Mouse (Mus musculus): ENCODE results near the gene Gars. TPM values are rescaled to one million over a fixed set of nuclear protein-coding genes. Genes with fewer than 3 reads are reported as not detected.

The Gars gene
- total RNA-seq, 4 experiments from 2014 or later: 138 to 142 (median 140) TPM

DNA sequence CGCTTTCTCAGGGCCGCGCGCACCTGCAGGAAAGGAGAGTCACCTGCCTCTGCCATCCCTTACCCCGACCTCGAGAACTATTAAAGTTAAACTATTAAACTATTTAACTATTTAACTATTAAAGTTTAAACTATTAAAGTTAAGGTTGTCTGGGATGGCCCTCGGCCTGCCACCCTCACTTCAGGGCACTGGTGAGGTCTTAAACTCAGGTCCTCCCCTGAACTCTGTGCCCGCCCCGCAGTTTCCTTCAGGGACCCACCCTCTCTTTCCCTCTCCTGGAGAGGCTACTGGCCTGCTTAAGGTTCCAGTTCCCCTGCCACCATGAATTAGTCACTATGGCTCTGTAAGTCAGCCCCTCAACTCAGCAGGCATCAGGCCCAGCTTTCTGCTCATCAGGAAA, 53.6 kb downstream of the Gars start:
- DNase-seq (ENCODE audit: low spot score in 2 of 2): no peak

DNA sequence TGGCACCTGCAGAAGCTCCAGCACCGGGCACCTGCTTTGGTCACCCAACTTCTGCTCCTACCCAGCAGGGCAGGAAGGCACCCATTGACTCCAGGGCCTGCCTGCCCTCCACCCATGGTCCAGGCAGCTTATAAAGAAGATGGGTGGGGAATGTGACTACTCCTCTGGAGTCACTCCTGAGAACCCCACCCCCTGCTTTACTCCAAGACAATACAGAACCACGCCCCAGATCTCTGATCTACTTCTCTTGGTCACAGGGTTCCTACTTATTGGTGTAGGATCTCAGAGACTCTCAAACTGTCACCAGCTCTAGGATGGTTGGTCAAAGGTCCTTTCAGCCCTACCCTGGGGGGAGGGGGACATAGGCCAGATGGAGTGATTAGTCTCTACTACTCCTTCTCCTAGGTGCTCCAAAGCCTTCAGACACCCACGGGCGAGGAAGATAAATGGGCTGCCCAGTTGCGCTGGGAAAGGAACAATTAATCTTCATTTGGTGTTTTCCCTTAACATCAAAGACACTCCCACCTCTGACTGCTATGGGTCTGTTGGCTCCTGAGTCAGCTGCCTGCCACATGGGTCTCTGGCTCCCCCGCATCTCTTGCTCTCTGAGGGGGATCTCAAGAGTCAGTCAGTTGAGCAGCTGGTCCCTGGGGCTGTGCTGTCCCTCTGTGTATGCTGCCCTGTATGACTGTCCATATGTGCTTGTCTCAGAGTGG, 55.8 kb downstream of the Gars start:
- DNase-seq (ENCODE audit: low spot score in 2 of 2): no peak

DNA sequence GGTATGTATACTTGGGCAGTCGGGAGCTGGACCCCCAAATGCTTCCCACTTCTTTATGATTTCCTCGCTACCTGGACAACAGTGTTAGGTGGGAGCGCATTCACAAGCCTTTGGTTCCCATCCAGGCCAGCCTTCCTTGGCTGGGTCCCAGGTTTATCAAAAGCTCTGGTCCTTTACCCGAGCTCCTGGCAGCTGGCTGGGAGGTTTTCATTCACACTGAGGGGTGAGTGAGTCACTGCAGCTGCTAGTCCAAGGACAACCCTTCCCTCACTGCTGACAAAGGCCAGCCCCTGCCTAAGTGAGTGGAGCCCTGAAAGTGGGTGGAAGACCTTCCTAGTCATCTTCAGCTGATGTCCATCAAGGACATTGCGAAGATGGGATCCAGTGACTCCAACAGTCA, 60.2 kb downstream of the Gars start:
- peak; percentile 14 to 46 for DNase-seq (ENCODE audit: low spot score in 2 of 2)

DNA sequence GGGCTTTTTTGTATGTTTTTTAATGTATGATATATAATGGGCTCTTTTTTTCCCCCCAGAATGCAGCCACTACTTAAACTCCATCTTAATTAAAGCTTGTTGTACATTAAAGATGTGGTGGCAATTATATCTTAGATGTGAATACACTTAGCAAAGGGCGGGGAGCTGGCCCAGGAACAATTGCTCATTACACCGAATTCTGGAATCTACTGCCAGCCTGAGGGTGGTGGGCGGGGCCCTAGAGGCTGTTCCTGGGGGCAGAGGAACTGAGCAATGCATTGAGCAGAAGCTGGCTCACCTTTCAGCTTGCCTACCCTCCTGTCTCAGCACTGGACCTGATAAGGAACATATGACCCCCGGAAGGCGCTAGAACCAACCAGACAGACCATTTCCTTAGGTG, 60.8 kb downstream of the Gars start:
- DNase-seq (ENCODE audit: low spot score in 2 of 2): no peak

DNA sequence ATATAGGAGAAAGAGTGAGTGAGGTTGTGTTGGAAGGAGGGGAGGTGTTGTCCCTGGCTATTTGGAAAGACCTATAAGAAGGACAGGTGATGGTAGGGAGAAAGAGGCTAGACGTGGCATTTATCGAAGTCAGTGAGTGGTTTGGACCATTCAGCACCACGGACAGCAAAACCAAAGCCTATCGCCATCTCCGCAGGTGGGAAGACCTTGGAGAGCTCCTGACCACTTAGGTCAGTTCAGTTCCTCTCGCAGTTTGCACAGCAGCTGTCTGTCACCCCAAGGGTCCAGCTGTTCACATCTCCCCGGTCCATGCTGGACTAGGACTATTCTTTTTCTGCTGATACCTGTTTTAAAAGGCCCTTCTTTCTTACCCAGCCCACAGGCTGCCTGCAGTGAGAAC, 70.6 kb downstream of the Gars start:
- DNase-seq (ENCODE audit: low spot score in 2 of 2): no peak

DNA sequence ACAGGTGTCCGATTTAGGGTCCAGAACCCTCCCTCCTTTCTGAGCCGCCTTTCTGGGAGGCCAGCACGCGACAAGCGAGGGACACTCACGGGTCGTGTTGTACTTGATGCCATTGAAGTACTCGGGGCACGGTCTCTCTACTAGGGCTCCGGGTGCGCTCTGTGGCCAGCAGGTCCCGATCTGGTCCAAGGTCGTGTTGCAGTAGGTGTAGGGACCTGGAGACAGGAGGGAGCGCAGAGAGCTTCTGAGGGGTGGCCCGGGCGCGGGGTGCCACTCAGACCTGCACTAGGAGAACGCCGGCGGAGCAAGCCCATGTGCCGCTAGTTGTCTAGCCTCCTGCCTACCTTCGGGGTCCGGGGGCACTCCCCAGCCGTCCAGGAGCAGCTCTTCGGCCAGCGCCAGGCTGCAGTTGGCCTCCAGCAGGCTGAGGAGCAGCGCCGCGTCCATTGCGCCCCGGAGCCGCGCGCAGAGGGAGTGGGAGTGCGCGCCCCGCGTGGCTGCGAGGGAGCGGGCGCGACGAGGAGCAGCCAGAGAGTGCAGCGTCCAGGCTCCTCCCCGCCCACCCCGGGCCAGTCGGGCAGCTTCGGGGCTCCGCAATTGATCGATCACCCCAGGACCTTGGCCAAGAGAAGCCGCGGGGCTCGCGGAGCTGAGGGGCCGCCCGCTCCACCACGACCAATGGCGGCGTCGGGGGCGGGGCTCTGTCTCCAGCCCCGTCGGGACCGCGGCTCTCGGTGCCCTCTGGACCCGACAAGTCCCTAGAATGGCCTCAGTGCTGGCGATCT, 79.7 kb downstream of the Gars start:
- DNase-seq (ENCODE audit: low spot score in 2 of 2): no peak

DNA sequence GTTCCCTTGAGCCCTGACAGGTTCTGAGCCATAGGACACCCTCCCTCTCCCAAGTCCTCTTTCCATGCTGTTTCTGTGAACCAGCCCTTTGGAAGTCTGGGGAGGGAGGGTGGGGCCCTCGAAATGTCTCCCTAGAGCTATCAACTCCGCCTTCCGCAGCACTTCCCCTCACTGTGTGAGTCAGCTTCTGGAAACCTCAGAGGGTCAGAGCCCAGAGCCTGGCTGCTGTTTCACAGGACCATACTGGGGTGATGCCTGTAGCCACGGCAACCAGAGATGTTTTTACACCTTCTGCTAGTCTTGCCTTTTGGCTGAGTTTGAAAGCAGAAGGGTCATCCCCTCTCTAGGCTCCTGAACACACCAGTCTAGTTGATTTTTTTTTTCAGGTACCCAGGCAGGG, 85.2 kb downstream of the Gars start:
- DNase-seq (ENCODE audit: low spot score in 2 of 2): no peak

DNA sequence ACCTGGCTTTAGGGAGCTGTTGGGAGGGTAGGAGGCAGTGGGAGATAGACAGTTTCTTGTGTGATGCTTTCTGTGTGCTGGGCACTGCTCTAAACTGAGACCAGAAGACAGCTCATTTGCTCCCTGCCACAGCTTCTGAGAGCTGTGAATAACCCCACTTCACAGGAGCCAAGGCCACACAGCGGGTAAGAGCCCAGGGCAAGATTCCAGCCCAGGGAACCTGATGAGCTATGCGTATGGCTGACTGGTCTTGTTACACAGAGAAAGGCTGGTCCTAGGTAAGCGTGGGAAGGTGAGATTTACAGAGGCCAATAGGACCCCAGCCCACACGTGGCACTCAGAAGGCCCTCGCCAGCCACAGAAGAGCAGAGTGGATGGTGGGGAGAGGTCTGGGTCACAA, 88.8 kb downstream of the Gars start:
- DNase-seq (ENCODE audit: low spot score in 2 of 2): no peak

DNA sequence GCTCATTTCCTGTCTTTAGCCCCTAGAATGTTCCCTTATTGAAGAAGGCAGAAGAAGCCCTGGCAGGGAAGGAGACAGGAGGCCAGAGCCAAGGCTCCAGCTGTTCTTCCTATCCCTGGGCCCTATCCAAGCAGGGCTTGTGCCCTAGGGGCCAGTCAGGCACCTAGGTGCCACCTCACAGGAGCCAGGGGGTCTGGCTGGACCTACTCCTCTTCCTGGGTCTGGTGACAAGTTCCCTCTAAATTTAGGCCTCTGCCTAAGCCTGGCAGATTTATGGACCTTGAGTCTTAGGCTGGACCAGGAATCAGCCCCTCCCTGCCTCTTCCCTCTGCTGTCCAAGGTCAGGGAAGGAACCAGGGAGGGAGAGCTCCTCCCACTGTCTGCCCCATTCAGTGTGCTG, 90.6 kb downstream of the Gars start:
- no peak for DNase-seq (ENCODE audit: low spot score in 2 of 2)

Other genes with a start within 250 kb of the Gars start
- 10 to 100 TPM; 13.6 to 18.4 (median 15.2) TPM for gene Znrf2, start 221.1 kb upstream of the Gars start, total RNA-seq (2022)
- gene Nod1, start 65.4 kb upstream of the Gars start, total RNA-seq (2022): 1 to 10 TPM; 4.0 to 6.1 (median 4.3) TPM
- 10 to 100 TPM; 21.8 to 29.0 (median 23.8) TPM for gene Ggct, start 45.1 kb upstream of the Gars start, total RNA-seq (2022)
- 1 to 10 TPM; 2.5 to 3.3 (median 2.7) TPM for gene Crhr2, start 95.0 kb downstream of the Gars start, total RNA-seq (2022)
- gene Inmt, start 137.0 kb downstream of the Gars start, total RNA-seq (2022): 1 to 10 TPM; 2.8 to 6.3 (median 4.6) TPM
- 10 to 100 TPM in 3 of 4 experiments, 1 to 10 TPM in 1; 9.1 to 12.6 (median 10.6) TPM for gene Mindy4, start 165.4 kb downstream of the Gars start, total RNA-seq (2022)

Measured in left cerebral cortex, adult 8-10 months (tissue).